Mouse (Mus musculus): ENCODE results near the gene Kpna7.

Gene Kpna7

GRCm38 (mm10) chr5:144954432-144954831 is 129.4 kb downstream of the Kpna7 start:
- DNase-seq, result no peak

- DNase-seq, result no peak
Measured at GRCm38 (mm10) chr5:144952592-144952991, 131.2 kb downstream of the Kpna7 start.

DNA sequence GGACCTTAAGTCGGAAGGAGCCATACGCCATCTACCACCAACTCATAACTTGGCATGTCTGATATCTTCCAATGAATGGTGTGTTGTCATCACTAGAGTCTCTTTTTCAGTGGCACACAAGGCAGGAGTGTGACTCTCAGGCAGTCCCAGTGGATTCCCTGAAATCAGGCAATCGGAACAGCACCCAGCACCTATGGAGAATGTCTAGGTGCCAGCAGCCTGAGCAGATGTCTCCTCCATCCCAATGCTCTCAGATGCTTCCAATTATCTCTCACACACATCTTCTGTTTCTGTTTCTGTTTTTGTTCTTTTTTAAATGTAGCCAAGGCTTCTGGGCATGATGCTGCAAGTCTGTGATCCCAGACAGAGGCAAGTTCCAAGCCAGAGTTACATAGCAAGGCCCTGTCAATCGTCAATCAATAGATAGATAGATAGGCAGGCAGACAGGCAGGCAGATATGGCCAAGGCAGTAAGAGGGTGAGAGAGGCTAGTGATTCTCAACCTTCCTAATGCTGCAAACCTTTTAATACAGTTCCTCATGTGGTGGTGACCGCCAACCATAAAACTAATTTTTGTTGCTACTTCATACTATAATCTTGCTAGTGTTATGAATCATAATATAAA is 133.3 kb downstream of the Kpna7 start:
- no peak for DNase-seq

GRCm38 (mm10) chr5:144949856-144950255 is 134.0 kb downstream of the Kpna7 start:
- no peak for DNase-seq

DNA sequence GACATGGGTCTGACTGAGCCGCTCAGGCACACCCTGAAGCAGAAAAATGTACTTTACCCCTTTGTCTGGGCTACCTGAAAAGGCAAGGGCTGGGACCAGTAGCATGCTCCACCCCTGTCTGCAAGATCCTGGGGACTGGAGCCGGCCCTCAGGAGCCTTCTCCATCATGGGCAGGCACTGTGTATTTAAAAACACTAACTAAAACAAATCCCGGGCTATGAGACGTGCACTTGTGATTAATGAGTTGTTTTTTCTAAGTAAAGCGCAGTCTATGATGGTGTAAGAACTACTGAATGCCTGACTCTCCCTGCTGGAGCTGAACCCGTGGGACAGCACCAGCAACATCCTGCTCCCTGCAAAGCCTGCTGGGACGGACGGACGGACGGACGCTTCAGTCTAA is 135.4 kb downstream of the Kpna7 start:
- no peak for DNase-seq

GRCm38 (mm10) chr5:144948002-144948401 is 135.8 kb downstream of the Kpna7 start:
- DNase-seq, result no peak

DNA sequence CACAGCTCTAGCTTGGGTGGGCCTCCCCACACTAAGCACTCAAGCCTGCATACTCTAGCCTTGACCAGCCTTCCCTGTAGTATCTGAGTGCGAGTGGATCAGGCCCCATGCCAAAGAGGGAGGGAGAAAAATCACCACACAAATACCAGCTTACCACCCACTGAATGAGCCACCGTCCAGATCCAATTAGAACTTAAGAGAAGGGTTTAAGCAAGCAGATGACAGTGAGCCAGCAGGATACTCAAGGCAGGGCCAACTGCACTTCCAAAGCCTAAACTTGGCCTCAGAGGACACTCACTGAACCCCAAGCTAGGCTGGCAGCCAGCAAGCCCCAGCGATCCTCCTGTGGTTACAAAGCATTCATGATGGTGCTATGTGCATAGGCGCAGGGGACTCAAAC is 137.8 kb downstream of the Kpna7 start:
- no peak for DNase-seq

- no peak for DNase-seq
Measured at GRCm38 (mm10) chr5:144944932-144945331, 138.9 kb downstream of the Kpna7 start.

DNA sequence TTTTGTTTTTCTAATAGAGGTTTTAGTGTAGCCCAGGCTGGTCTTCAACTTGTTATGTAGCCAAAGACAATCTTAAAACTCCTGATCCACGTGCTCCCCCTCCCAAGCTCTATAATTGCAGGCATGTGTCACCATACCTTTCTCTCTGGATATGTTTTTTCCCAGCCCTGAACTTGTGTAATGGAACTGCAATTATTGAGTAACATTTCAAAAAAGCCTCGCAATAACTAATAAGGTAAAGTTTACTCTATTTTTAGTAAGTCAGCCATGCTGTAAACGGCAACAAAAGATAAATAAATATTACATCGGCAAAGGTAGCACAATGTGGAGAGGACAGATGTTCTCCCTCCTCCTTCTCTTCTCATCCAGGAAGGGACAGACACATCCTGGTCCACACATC is 139.5 kb downstream of the Kpna7 start:
- DNase-seq, result no peak

- DNase-seq, result no peak
Measured at GRCm38 (mm10) chr5:144943346-144943745, 140.5 kb downstream of the Kpna7 start.

DNA sequence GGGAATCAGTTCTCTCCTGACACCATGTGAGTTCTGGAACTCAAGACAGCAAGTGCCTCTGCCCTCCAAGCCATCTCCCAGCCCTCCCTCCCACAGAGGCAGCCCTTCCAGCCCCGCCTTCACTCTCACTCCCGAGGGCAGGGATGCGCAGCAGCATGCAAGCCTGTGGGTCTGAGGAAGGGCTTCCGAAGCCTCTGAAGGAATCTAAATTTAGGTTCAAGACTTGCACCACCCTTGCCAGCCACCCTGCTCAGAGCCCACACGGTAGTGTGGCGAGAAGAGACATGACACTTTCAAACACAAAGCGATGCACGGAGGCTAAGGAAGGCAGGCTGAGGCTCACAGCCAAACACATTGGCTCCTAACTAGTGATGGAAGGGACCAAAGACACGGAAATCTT is 141.4 kb downstream of the Kpna7 start:
- DNase-seq, result no peak

GRCm38 (mm10) chr5:144940904-144941303 is 142.9 kb downstream of the Kpna7 start:
- no peak for DNase-seq

- DNase-seq, result no peak
Measured at GRCm38 (mm10) chr5:144937304-144937703, 146.5 kb downstream of the Kpna7 start.

Measured in thymus, postnatal 14 days (tissue).